Mouse (Mus musculus): ENCODE data around the gene Rxfp2. TPM values are rescaled to one million over a fixed set of nuclear protein-coding genes. Genes with fewer than 3 reads are reported as not detected.

Rxfp2 gene
- polyA plus RNA-seq (2016; fragmentation: Nextera tagmentation; extraction: Ambion mirVana), result 0.82 and 0.93 TPM in 2 replicates

- H3K27me3 ChIP-seq (ENCODE audit: insufficient read depth, poor library complexity, severe bottlenecking), result peaks cover 4% of the 10 kb centered on the region; the same call in 1 of the 2 replicates
- H3K9me3 ChIP-seq, result 0 out of 2 replicates have a peak, but pooled peaks cover 3% of the 10 kb centered on the region
- WGBS, result 62% methylated on average over 19 of the region's 19 CpGs
- no peak for DNase-seq (ENCODE audit: low spot score)
- H3K4me1 ChIP-seq (replicated peaks), result peaks cover 19% of the 10 kb centered on the region
- no peaks in the 10 kb centered on the region for H3K36me3 ChIP-seq
- no peak within 1 kb of the TSS for H3K27ac ChIP-seq
- no peak within 1 kb of the TSS for H3K4me3 ChIP-seq
Measured at GRCm38 (mm10) chr5:150018656-150019055, at the start of gene Rxfp2. Gene Rxfp2 (plus strand): TSS chr5:150018675.

- Histone ChIP-seq H3K9me3 (no peaks in the 10 kb centered on the region), H3K27me3 (ENCODE audit: insufficient read depth, poor library complexity, severe bottlenecking) (no peaks in the 10 kb centered on the region), H3K36me3 (no peaks in the 10 kb centered on the region), H3K4me3 (no peak overlapping the region), H3K4me1 (replicated peaks) (no peaks in the 10 kb centered on the region), H3K27ac (no peak overlapping the region)
- 92% methylated on average over 11 of the region's 11 CpGs for WGBS
- no peak for DNase-seq (ENCODE audit: low spot score)
Measured at GRCm38 (mm10) chr5:149970261-149970660, 48.2 kb upstream of the Rxfp2 start.

GRCm38 (mm10) chr5:149977027-149977426, 41.4 kb upstream of the Rxfp2 start:
- H3K9me3 ChIP-seq, result peaks cover 9% of the 10 kb centered on the region; the same call in 1 of the 2 replicates
- no peaks in the 10 kb centered on the region for H3K27me3 ChIP-seq (ENCODE audit: insufficient read depth, poor library complexity, severe bottlenecking)
- H3K4me3 ChIP-seq, result no peak overlapping the region
- no peaks in the 10 kb centered on the region for H3K4me1 ChIP-seq (replicated peaks)
- H3K27ac ChIP-seq, result no peak overlapping the region
- 79% methylated on average over 2 of the region's 2 CpGs for WGBS
- no peaks in the 10 kb centered on the region for H3K36me3 ChIP-seq
- no peak for DNase-seq (ENCODE audit: low spot score)

GRCm38 (mm10) chr5:149983621-149984020, 34.9 kb upstream of the Rxfp2 start:
- DNase-seq (ENCODE audit: low spot score), result no peak
- Histone ChIP-seq H3K27me3 (ENCODE audit: insufficient read depth, poor library complexity, severe bottlenecking) (no peaks in the 10 kb centered on the region), H3K27ac (no peak overlapping the region), H3K4me3 (no peak overlapping the region), H3K4me1 (replicated peaks) (no peaks in the 10 kb centered on the region), H3K9me3 (no peaks in the 10 kb centered on the region), H3K36me3 (no peaks in the 10 kb centered on the region)
- WGBS, result 83% methylated on average over 4 of the region's 4 CpGs

- peaks cover 12% of the 10 kb centered on the region; the same call in 1 of the 2 replicates for H3K4me1 ChIP-seq (replicated peaks)
- H3K9me3 ChIP-seq, result peaks cover 8% of the 10 kb centered on the region; the same call in 1 of the 2 replicates
- DNase-seq (ENCODE audit: low spot score), result no peak
- 80% methylated on average over 5 of the region's 5 CpGs for WGBS
- no peaks in the 10 kb centered on the region for H3K36me3 ChIP-seq
- no peak overlapping the region for H3K27ac ChIP-seq
- H3K4me3 ChIP-seq, result no peak overlapping the region
- H3K27me3 ChIP-seq (ENCODE audit: insufficient read depth, poor library complexity, severe bottlenecking), result no peaks in the 10 kb centered on the region
Measured at GRCm38 (mm10) chr5:149994578-149994977, 23.9 kb upstream of the Rxfp2 start.

- Histone ChIP-seq H3K4me1 (replicated peaks) (peaks cover 10% of the 10 kb centered on the region; the same call in 1 of the 2 replicates), H3K36me3 (no peaks in the 10 kb centered on the region), H3K27ac (no peak overlapping the region), H3K27me3 (ENCODE audit: insufficient read depth, poor library complexity, severe bottlenecking) (no peaks in the 10 kb centered on the region), H3K4me3 (no peak overlapping the region), H3K9me3 (peaks cover 8% of the 10 kb centered on the region; the same call in 1 of the 2 replicates)
- no peak for DNase-seq (ENCODE audit: low spot score)
- 91% methylated on average over 4 of the region's 4 CpGs for WGBS
Measured at GRCm38 (mm10) chr5:149996614-149997013, 21.9 kb upstream of the Rxfp2 start.

GRCm38 (mm10) chr5:149997321-149998034, 21.0 kb upstream of the Rxfp2 start:
- Histone ChIP-seq H3K9me3 (peaks cover 8% of the 10 kb centered on the region; the same call in 1 of the 2 replicates), H3K36me3 (no peaks in the 10 kb centered on the region), H3K4me1 (replicated peaks) (peaks cover 10% of the 10 kb centered on the region; the same call in 1 of the 2 replicates), H3K27ac (no peak overlapping the region), H3K27me3 (ENCODE audit: insufficient read depth, poor library complexity, severe bottlenecking) (no peaks in the 10 kb centered on the region), H3K4me3 (no peak overlapping the region)
- no peak for DNase-seq (ENCODE audit: low spot score)
- WGBS, result 82% methylated on average over 22 of the region's 22 CpGs

- Histone ChIP-seq H3K4me1 (replicated peaks) (peaks cover 10% of the 10 kb centered on the region; the same call in 1 of the 2 replicates), H3K27me3 (ENCODE audit: insufficient read depth, poor library complexity, severe bottlenecking) (no peaks in the 10 kb centered on the region), H3K9me3 (peaks cover 8% of the 10 kb centered on the region; the same call in 1 of the 2 replicates), H3K4me3 (no peak overlapping the region), H3K36me3 (no peaks in the 10 kb centered on the region), H3K27ac (no peak overlapping the region)
- 51% methylated on average over 7 of the region's 7 CpGs for WGBS
- DNase-seq (ENCODE audit: low spot score), result peak; percentile 42
Measured at GRCm38 (mm10) chr5:149998311-149998710, 20.2 kb upstream of the Rxfp2 start.

- Histone ChIP-seq H3K27ac (no peak overlapping the region; the same call in 1 of the 2 replicates), H3K4me3 (no peak overlapping the region), H3K36me3 (no peaks in the 10 kb centered on the region), H3K9me3 (no peaks in the 10 kb centered on the region), H3K4me1 (replicated peaks) (peaks cover 12% of the 10 kb centered on the region), H3K27me3 (ENCODE audit: insufficient read depth, poor library complexity, severe bottlenecking) (no peaks in the 10 kb centered on the region)
- 60% methylated on average over 6 of the region's 6 CpGs for WGBS
- DNase-seq (ENCODE audit: low spot score), result no peak
Measured at GRCm38 (mm10) chr5:150005355-150005754, 13.1 kb upstream of the Rxfp2 start.

GRCm38 (mm10) chr5:150016861-150017260, 1.6 kb upstream of the Rxfp2 start:
- Histone ChIP-seq H3K4me3 (no peak overlapping the region), H3K36me3 (no peaks in the 10 kb centered on the region), H3K27ac (no peak overlapping the region), H3K9me3 (no peaks in the 10 kb centered on the region), H3K4me1 (replicated peaks) (peaks cover 19% of the 10 kb centered on the region), H3K27me3 (ENCODE audit: insufficient read depth, poor library complexity, severe bottlenecking) (peaks cover 4% of the 10 kb centered on the region; the same call in 1 of the 2 replicates)
- DNase-seq (ENCODE audit: low spot score), result peak; percentile 54
- 14% methylated on average over 10 of the region's 10 CpGs for WGBS

GRCm38 (mm10) chr5:150017672-150018071, 803 bp upstream of the Rxfp2 start:
- peaks cover 4% of the 10 kb centered on the region; the same call in 1 of the 2 replicates for H3K27me3 ChIP-seq (ENCODE audit: insufficient read depth, poor library complexity, severe bottlenecking)
- peaks cover 19% of the 10 kb centered on the region for H3K4me1 ChIP-seq (replicated peaks)
- WGBS, result 50% methylated on average over 9 of the region's 9 CpGs
- no peak overlapping the region for H3K27ac ChIP-seq
- no peak for DNase-seq (ENCODE audit: low spot score)
- no peak overlapping the region for H3K4me3 ChIP-seq
- H3K36me3 ChIP-seq, result no peaks in the 10 kb centered on the region
- H3K9me3 ChIP-seq, result no peaks in the 10 kb centered on the region

- Histone ChIP-seq H3K9me3 (0 out of 2 replicates have a peak, but pooled peaks cover 3% of the 10 kb centered on the region), H3K4me1 (replicated peaks) (peaks cover 15% of the 10 kb centered on the region), H3K27ac (no peak overlapping the region), H3K27me3 (ENCODE audit: insufficient read depth, poor library complexity, severe bottlenecking) (peaks cover 4% of the 10 kb centered on the region; the same call in 1 of the 2 replicates), H3K36me3 (no peaks in the 10 kb centered on the region), H3K4me3 (no peak overlapping the region)
- DNase-seq (ENCODE audit: low spot score), result peak; percentile 82
- 10% methylated on average over 6 of the region's 6 CpGs for WGBS
Measured at GRCm38 (mm10) chr5:150020851-150021250, 2.4 kb downstream of the Rxfp2 start.

GRCm38 (mm10) chr5:150021805-150022204, 3.3 kb downstream of the Rxfp2 start:
- WGBS, result 66% methylated on average over 4 of the region's 4 CpGs
- H3K9me3 ChIP-seq, result 0 out of 2 replicates have a peak, but pooled peaks cover 3% of the 10 kb centered on the region
- peaks cover 6% of the 10 kb centered on the region for H3K4me1 ChIP-seq (replicated peaks)
- H3K27me3 ChIP-seq (ENCODE audit: insufficient read depth, poor library complexity, severe bottlenecking), result peaks cover 4% of the 10 kb centered on the region; the same call in 1 of the 2 replicates
- H3K36me3 ChIP-seq, result no peaks in the 10 kb centered on the region
- H3K4me3 ChIP-seq, result no peak overlapping the region
- no peak overlapping the region for H3K27ac ChIP-seq
- DNase-seq (ENCODE audit: low spot score), result no peak

Measured in hindbrain, embryonic 10.5 days (tissue).